8 mouse cellular contexts compared by ENCODE assay signal in the genomic region with DNA sequence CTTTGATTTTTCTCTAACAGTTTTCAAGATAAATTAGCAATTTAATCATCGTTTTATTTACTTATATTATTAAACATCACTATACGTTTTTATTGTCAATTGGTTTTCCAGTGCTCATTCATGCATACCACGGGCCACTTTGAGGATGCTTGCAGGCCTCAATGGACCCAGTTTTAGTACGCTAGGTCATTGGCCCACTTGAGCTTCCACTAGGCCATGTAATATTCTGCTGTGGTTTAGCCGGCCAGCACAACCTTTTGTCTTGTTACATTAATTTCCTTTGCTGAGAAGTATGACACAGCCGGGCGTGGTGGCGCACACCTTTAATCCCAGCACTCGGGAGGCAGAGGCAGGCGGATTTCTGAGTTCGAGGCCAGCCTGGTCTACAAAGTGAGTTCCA. TPM values are rescaled to one million over a fixed set of nuclear protein-coding genes. Genes with fewer than 3 reads are reported as not detected.
DNase-seq lines count a peak whose midpoint lies in the region; ATAC-seq and TF ChIP-seq lines count a peak whose summit lies in the region.

No protein-coding gene starts in this region.

- H3K27ac ChIP-seq in gastrocnemius, adult 2 months = no peak overlapping the region
- no peak overlapping the region for H3K27ac ChIP-seq in forebrain, embryonic 13.5 days
- H3K27ac ChIP-seq in liver, embryonic 15.5 days (replicated peaks) = peak overlapping the region; percentile 75; the same call in 1 of the 2 replicates

- 74% methylated on average over 11 of the region's 11 CpGs for WGBS in forebrain, embryonic 13.5 days
- 62% methylated on average over 11 of the region's 11 CpGs for WGBS in liver, embryonic 15.5 days (ENCODE audit: insufficient replicate concordance)

- no peak for ATAC-seq in forebrain, embryonic 13.5 days
- no peak for ATAC-seq in liver, embryonic 15.5 days (ENCODE audit: insufficient read depth)
- ATAC-seq in monocyte, adult 5-6 weeks (replicated peaks; ENCODE audit: insufficient number of reproducible peaks, low FRiP score, low TSS enrichment, poor library complexity, severe bottlenecking) = no peak

- peaks cover 21% of the 10 kb centered on the region for H3K4me1 ChIP-seq in forebrain, embryonic 13.5 days
- peaks cover 34% of the 10 kb centered on the region for H3K4me1 ChIP-seq in liver, embryonic 15.5 days (replicated peaks)

- H3K9me3 ChIP-seq in forebrain, embryonic 13.5 days (replicated peaks) = no peaks in the 10 kb centered on the region
- H3K9me3 ChIP-seq in liver, embryonic 15.5 days (replicated peaks) = no peaks in the 10 kb centered on the region

- peaks cover 19% of the 10 kb centered on the region; the same call in 1 of the 2 replicates for H3K36me3 ChIP-seq in forebrain, embryonic 13.5 days (ENCODE audit: poor library complexity, severe bottlenecking)
- H3K36me3 ChIP-seq in liver, embryonic 15.5 days (replicated peaks) = 0 out of 2 replicates have a peak, but pooled peaks cover 3% of the 10 kb centered on the region

- TF ChIP-seq CTCF in gastrocnemius, adult 2 months (IDR thresholded peaks at IDR 0.05) = no peak

- no peak for DNase-seq in gastrocnemius, adult 2 months
- DNase-seq in gastrocnemius, postnatal 10 days = no peak
- peak; percentile 34 for DNase-seq in 3134 (ENCODE audit: extremely low read depth, insufficient read length, low spot score)
- DNase-seq in natural killer cell, adult 2 months (ENCODE audit: low spot score in 2 of 2) = no peak
- no peak for DNase-seq in layer of hippocampus, postnatal 10 days (ENCODE audit: low spot score in 2 of 2)

- peak overlapping the region; percentile 81 for H3K4me3 ChIP-seq in gastrocnemius, adult 2 months
- peak overlapping the region; percentile 62 for H3K4me3 ChIP-seq in forebrain, embryonic 13.5 days
- peak overlapping the region; percentile 77 for H3K4me3 ChIP-seq in liver, embryonic 15.5 days (replicated peaks)

- no peaks in the 10 kb centered on the region for H3K27me3 ChIP-seq in forebrain, embryonic 13.5 days
- no peaks in the 10 kb centered on the region for H3K27me3 ChIP-seq in liver, embryonic 15.5 days

- intact Hi-C loops in gastrocnemius, adult 2 months (cut with DNase I) = loop anchor here (5.0 kb wide), 1 partner anchor 157 kb away; no protein-coding TSS in a partner anchor

- no peak overlapping the region for H3K9ac ChIP-seq in forebrain, embryonic 13.5 days
- no peak overlapping the region for H3K9ac ChIP-seq in liver, embryonic 15.5 days

- peak overlapping the region; percentile 71 for H3K4me2 ChIP-seq in forebrain, embryonic 13.5 days
- peak overlapping the region; percentile 90 for H3K4me2 ChIP-seq in liver, embryonic 15.5 days

RNA-seq across cellular contexts. Expression of gene Zfand4, which starts 0.8 kb away (rescaled TPM):
- under 1 TPM; 0.59 to 0.64 TPM for total RNA-seq in gastrocnemius, adult 2 months (2021)
- 1 to 10 TPM; 1.6 to 2.6 TPM for total RNA-seq in gastrocnemius, postnatal 10 days (2021)
- polyA plus RNA-seq in forebrain, embryonic 13.5 days (2015; fragmentation: Nextera tagmentation; extraction: Ambion mirVana) = 10.1 and 10.4 TPM in 2 replicates
- polyA plus RNA-seq in liver, embryonic 15.5 days (2015; fragmentation: Nextera tagmentation; extraction: Ambion mirVana) = 4.6 and 4.8 TPM in 2 replicates
- 4.7 to 7.8 TPM (median 6.4 TPM) in 3 replicates for total RNA-seq in monocyte, adult 5-6 weeks (2017)
- total RNA-seq in layer of hippocampus, postnatal 10 days (2021) = 1 to 10 TPM; 7.2 to 8.8 TPM

RNA-seq across cellular contexts. Expression of gene Washc2, which starts 57.0 kb away (rescaled TPM):
- total RNA-seq in gastrocnemius, adult 2 months (2021) = 10 to 100 TPM; 23.6 to 27.7 TPM
- 10 to 100 TPM; 27.3 to 33.9 TPM for total RNA-seq in gastrocnemius, postnatal 10 days (2021)
- 51.8 and 55.3 TPM in 2 replicates for polyA plus RNA-seq in forebrain, embryonic 13.5 days (2015; fragmentation: Nextera tagmentation; extraction: Ambion mirVana)
- 12.5 and 13.7 TPM in 2 replicates for polyA plus RNA-seq in liver, embryonic 15.5 days (2015; fragmentation: Nextera tagmentation; extraction: Ambion mirVana)
- 68.6 to 93.7 TPM (median 85.6 TPM) in 3 replicates for total RNA-seq in monocyte, adult 5-6 weeks (2017)
- total RNA-seq in layer of hippocampus, postnatal 10 days (2021) = 10 to 100 TPM; 75.9 to 82.0 TPM
